Mouse (Mus musculus) hindbrain, embryonic 16.5 days (tissue): ENCODE data around the gene Alkbh2. TPM values are rescaled to one million over a fixed set of nuclear protein-coding genes. Genes with fewer than 3 reads are reported as not detected.

Experiments
- ATAC-seq: fragments of 200-750 bp; cut with Nextera tagmentation; 2 replicates; pipeline ENCODE4 v1.8.0; 2017; ENCODE audit warnings: moderate TSS enrichment, moderate library complexity
- H3K27ac ChIP-seq: fragments of 300-500 bp; sonication (generic); 2 replicates; pipeline ENCODE4 v1.5.1; 2014; ENCODE audit warnings: low read depth, mild to moderate bottlenecking, control low read depth, low read length, moderate library complexity
- H3K27me3 ChIP-seq: fragments of 300-500 bp; sonication (generic); replicated peaks from 2 replicates; pipeline ENCODE4 v1.6.1; 2014; ENCODE audit warnings: low read length; ENCODE audit not compliant: control insufficient read depth, insufficient read depth
- H3K36me3 ChIP-seq: fragments of 300-500 bp; sonication (generic); 2 replicates; pipeline ENCODE4 v1.6.1; 2014; ENCODE audit warnings: mild to moderate bottlenecking, low read length, moderate library complexity, mixed read lengths; ENCODE audit not compliant: control insufficient read depth, insufficient read depth
- H3K4me1 ChIP-seq: fragments of 300-500 bp; sonication (generic); 2 replicates; pipeline ENCODE4 v1.6.1; 2014; ENCODE audit warnings: low read depth, low read length; ENCODE audit not compliant: control insufficient read depth, insufficient read depth
- H3K4me2 ChIP-seq: fragments of 300-500 bp; sonication (generic); 2 replicates; pipeline ENCODE4 v1.6.1; 2014; ENCODE audit warnings: mild to moderate bottlenecking, low read length, control low read depth, moderate library complexity
- H3K4me3 ChIP-seq: fragments of 300-500 bp; sonication (generic); 2 replicates; pipeline ENCODE4 v1.5.1; 2014; ENCODE audit warnings: mild to moderate bottlenecking, low read length, control low read depth, moderate library complexity
- H3K9ac ChIP-seq: fragments of 300-500 bp; sonication (generic); 2 replicates; pipeline ENCODE4 v1.6.1; 2014; ENCODE audit warnings: low read depth, mild to moderate bottlenecking, control low read depth, low read length, moderate library complexity
- H3K9me3 ChIP-seq: fragments of 300-500 bp; sonication (generic); 2 replicates; pipeline ENCODE4 v1.6.1; 2014; ENCODE audit warnings: mild to moderate bottlenecking, low read length, moderate library complexity; ENCODE audit not compliant: control insufficient read depth
- WGBS: fragments of 180-500 bp; shearing (Covaris S2); extraction: QIAGEN DNeasy Blood & Tissue Kit; methylation state at CpG from one replicate; pipeline ENCODE4 v1.1.7; 2014; 5-methylcytosine and 5-hydroxymethylcytosine counted together
- polyA plus RNA-seq: library from polyadenylated mRNA; unstranded; fragments of >200 nt; fragmentation: Nextera tagmentation; extraction: Ambion mirVana; gene quantifications from 2 replicates; pipeline ENCODE4 v1.2.1, GENCODE M21; 2015

Alkbh2 gene
- polyA plus RNA-seq, 1 experiment from 2014 or later = 6.4 TPM

DNA sequence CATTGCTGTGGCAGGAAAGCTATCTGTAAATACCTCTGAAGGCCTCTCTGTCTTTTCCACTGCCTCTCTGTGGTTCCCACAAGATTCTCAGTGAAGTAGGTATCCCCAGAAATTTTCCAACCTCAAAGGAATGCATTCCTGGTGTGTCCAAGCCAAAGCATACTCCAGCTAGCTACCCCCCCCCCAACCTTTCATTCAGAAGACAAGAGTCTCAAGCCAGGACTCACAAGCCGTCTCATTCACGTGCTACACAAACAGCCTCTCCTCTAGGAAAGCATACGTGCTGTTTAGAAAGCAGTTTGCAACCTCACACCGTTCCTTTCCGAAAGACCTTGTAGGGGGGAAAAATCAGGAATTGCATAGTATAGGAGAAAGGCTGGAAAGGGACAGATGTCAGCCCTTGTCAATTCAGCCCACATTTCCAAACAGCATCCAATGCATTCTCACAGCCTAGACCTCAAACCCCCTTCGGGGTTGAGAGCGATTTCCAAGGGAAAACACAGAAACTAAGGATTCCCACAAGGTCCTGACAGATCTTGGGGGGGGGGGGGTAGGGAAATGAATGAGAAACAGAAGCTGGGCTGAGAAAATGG, 37.5 kb downstream of the Alkbh2 start:
- Histone ChIP-seq H3K4me3 (peak overlapping the region; percentile 60), H3K9me3 (no peaks in the 10 kb centered on the region), H3K4me1 (peaks cover 16% of the 10 kb centered on the region), H3K36me3 (no peaks in the 10 kb centered on the region), H3K4me2 (peak overlapping the region; percentile 57), H3K27me3 (no peaks in the 10 kb centered on the region), H3K27ac (peak overlapping the region; percentile 92), H3K9ac (peak overlapping the region; percentile 86)
- WGBS = 8% methylated on average over 7 of the region's 7 CpGs
- peak; percentile 40 for ATAC-seq

DNA sequence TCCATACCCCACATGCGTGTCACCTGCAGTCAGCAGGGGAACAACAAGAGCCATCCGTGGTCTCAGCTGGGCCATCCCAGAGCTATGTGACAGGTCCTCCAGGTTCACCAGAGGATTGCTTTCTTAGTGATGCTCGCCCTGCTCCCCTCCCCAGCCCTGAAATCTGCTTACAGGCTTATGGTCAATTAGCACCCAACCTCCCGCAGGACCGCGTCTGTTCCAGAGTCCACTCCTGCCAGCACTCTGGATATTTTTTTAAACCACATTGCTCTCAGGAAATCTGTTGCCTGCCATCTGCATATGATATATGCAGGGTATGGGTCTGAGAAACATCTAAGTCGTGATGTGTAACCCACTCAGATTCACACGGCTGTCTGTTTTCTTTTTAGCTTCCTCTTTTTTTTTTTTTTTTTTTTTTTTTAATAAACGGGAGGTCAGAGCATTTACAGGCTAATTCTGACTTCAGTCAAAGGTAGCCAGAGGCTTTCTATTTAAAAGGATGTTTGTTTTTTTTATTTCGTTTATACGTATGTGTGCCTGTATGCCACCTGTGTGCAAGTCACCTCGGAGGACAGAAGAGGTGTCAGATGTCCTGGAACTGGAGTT, 40.0 kb downstream of the Alkbh2 start:
- WGBS = 73% methylated on average over 12 of the region's 12 CpGs
- H3K4me3 ChIP-seq = no peak overlapping the region
- H3K9ac ChIP-seq = no peak overlapping the region
- H3K27ac ChIP-seq = no peak overlapping the region
- H3K4me1 ChIP-seq = peaks cover 16% of the 10 kb centered on the region
- no peak overlapping the region for H3K4me2 ChIP-seq
- ATAC-seq = no peak
- H3K27me3 ChIP-seq = no peaks in the 10 kb centered on the region
- H3K36me3 ChIP-seq = no peaks in the 10 kb centered on the region
- no peaks in the 10 kb centered on the region for H3K9me3 ChIP-seq

DNA sequence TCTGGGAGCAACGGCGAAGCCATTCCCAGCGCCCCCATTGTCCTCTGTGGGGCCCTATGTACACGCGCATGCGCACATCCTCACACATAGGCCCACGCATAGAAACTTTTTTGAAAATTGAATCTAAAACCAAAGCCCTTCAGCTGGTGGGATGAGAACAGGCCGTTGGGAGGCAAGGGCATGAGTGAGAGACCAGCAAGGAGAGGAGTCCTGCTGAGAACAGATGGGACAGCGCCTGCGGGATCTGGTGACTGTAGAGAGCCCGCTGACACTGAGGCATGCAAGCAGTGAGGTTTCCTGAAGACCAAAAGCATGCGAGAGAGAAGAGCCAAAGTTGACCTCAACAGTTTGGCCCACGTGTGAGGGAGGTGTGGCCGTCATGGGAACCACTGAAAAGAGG, 42.5 kb downstream of the Alkbh2 start:
- H3K4me1 ChIP-seq = peaks cover 11% of the 10 kb centered on the region
- no peaks in the 10 kb centered on the region for H3K9me3 ChIP-seq
- no peaks in the 10 kb centered on the region for H3K36me3 ChIP-seq
- WGBS = 80% methylated on average over 14 of the region's 14 CpGs
- H3K27ac ChIP-seq = no peak overlapping the region
- H3K4me2 ChIP-seq = no peak overlapping the region
- ATAC-seq = no peak
- no peak overlapping the region for H3K4me3 ChIP-seq
- H3K9ac ChIP-seq = no peak overlapping the region
- H3K27me3 ChIP-seq = no peaks in the 10 kb centered on the region

DNA sequence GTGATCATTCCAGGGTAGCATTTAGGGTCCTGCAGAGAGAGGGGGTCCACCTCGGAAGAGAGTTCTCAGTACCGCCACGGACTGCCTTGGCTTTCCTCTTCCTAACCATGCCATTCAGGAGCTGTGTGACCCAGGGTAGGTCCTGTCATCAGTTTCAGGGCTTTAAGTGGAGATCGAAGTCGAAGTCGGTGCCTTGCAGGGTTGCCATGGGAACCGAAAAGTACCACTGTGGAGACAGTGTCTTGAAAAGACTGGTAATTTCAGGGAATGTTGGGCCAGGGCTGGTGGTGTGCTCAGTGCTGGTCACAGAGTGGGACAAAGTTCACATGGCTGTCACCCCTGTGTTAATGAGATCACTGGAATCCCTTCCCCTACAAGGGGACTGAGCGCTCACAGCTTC, 51.0 kb downstream of the Alkbh2 start:
- 43% methylated on average over 8 of the region's 8 CpGs for WGBS
- no peaks in the 10 kb centered on the region for H3K27me3 ChIP-seq
- H3K36me3 ChIP-seq = no peaks in the 10 kb centered on the region
- no peaks in the 10 kb centered on the region for H3K9me3 ChIP-seq
- no peak overlapping the region for H3K9ac ChIP-seq
- no peaks in the 10 kb centered on the region for H3K4me1 ChIP-seq
- ATAC-seq = 0 out of 2 replicates have a peak, but pooled peaks have one; percentile 20
- no peak overlapping the region for H3K27ac ChIP-seq
- H3K4me3 ChIP-seq = no peak overlapping the region
- no peak overlapping the region for H3K4me2 ChIP-seq

Other genes starting within 250 kb of the Alkbh2 start
- 176 and 191 TPM in 2 replicates for gene Coro1c, start 219.5 kb downstream of the Alkbh2 start, polyA plus RNA-seq
- 9.6 and 13.2 TPM in 2 replicates for gene Ssh1, start 134.3 kb downstream of the Alkbh2 start, polyA plus RNA-seq
- gene Dao, start 124.5 kb downstream of the Alkbh2 start, polyA plus RNA-seq = not detected in 2 replicates
- 18.6 and 20.7 TPM in 2 replicates for gene Usp30, start 62.8 kb downstream of the Alkbh2 start, polyA plus RNA-seq
- gene Svop, start 36.6 kb downstream of the Alkbh2 start, polyA plus RNA-seq = 97.2 and 98.7 TPM in 2 replicates
- 12.1 and 14.4 TPM in 2 replicates for gene Ung, start 2.2 kb upstream of the Alkbh2 start, polyA plus RNA-seq
- gene Acacb, start 18.3 kb upstream of the Alkbh2 start, polyA plus RNA-seq = 5.4 and 5.5 TPM in 2 replicates
- gene Foxn4, start 145.6 kb upstream of the Alkbh2 start, polyA plus RNA-seq = 0.11 and 0.29 TPM in 2 replicates
- 0.85 and 1.0 TPM in 2 replicates for gene Myo1h, start 160.9 kb upstream of the Alkbh2 start, polyA plus RNA-seq